Mouse (Mus musculus) midbrain, embryonic 16.5 days (tissue): ENCODE measurements around the gene Apoa2. TPM values are rescaled to one million over a fixed set of nuclear protein-coding genes. Genes with fewer than 3 reads are reported as not detected.

Experiments
- ATAC-seq: fragments of 200-750 bp; cut with Nextera tagmentation; 2 replicates; pipeline ENCODE4 v1.8.0; 2017; ENCODE audit warnings: moderate TSS enrichment
- H3K27ac ChIP-seq: fragments of 300-500 bp; sonication (generic); 2 replicates; pipeline ENCODE4 v1.5.1; 2014; ENCODE audit warnings: mild to moderate bottlenecking, low read length, mixed read lengths
- H3K27me3 ChIP-seq: fragments of 300-500 bp; sonication (generic); 2 replicates; pipeline ENCODE4 v1.6.1; 2014; ENCODE audit warnings: low read depth, low read length, mixed read lengths; ENCODE audit not compliant: control insufficient read depth, insufficient read depth
- H3K36me3 ChIP-seq: fragments of 300-500 bp; sonication (generic); 2 replicates; pipeline ENCODE4 v1.6.1; 2014; ENCODE audit warnings: mild to moderate bottlenecking, low read length, moderate library complexity, mixed read lengths; ENCODE audit not compliant: control insufficient read depth, insufficient read depth
- H3K4me1 ChIP-seq: fragments of 300-500 bp; sonication (generic); 2 replicates; pipeline ENCODE4 v1.6.1; 2014; ENCODE audit warnings: mild to moderate bottlenecking, low read length, mixed read lengths; ENCODE audit not compliant: control insufficient read depth, insufficient read depth
- H3K4me2 ChIP-seq: fragments of 300-500 bp; sonication (generic); 2 replicates; pipeline ENCODE4 v1.6.1; 2014; ENCODE audit warnings: mild to moderate bottlenecking, low read length, mixed read lengths
- H3K4me3 ChIP-seq: fragments of 300-500 bp; sonication (generic); 2 replicates; pipeline ENCODE4 v1.5.1; 2014; ENCODE audit warnings: low read depth, mild to moderate bottlenecking, low read length, moderate library complexity, mixed read lengths
- H3K9ac ChIP-seq: fragments of 300-500 bp; sonication (generic); 2 replicates; pipeline ENCODE4 v1.6.1; 2014; ENCODE audit warnings: low read depth, low read length, mixed read lengths
- H3K9me3 ChIP-seq: fragments of 300-500 bp; sonication (generic); replicated peaks from 2 replicates; pipeline ENCODE4 v1.6.1; 2014; ENCODE audit warnings: mild to moderate bottlenecking, low read length, mixed read lengths; ENCODE audit not compliant: control insufficient read depth, poor library complexity, severe bottlenecking
- WGBS: fragments of 180-500 bp; shearing (Covaris S2); extraction: QIAGEN DNeasy Blood & Tissue Kit; methylation state at CpG from one replicate; pipeline ENCODE4 v1.1.7; 2014; 5-methylcytosine and 5-hydroxymethylcytosine counted together
- polyA plus RNA-seq: library from polyadenylated mRNA; unstranded; fragments of >200 nt; fragmentation: Nextera tagmentation; extraction: Ambion mirVana; gene quantifications from 2 replicates; pipeline ENCODE4 v1.2.1, GENCODE M21; 2015

Gene Apoa2
- polyA plus RNA-seq, 1 experiment from 2014 or later = 2.1 TPM

GRCm38 (mm10) chr1:171230215-171230614, 5.4 kb downstream of the Apoa2 start:
- Histone ChIP-seq H3K36me3 (peaks cover 5% of the 10 kb centered on the region), H3K4me3 (no peak overlapping the region), H3K9me3 (no peaks in the 10 kb centered on the region), H3K27ac (no peak overlapping the region), H3K4me2 (no peak overlapping the region), H3K9ac (no peak overlapping the region), H3K27me3 (no peaks in the 10 kb centered on the region), H3K4me1 (no peaks in the 10 kb centered on the region)
- ATAC-seq = no peak
- WGBS = 60% methylated on average over 3 of the region's 3 CpGs

- H3K27ac ChIP-seq = no peak overlapping the region
- 74% methylated on average over 4 of the region's 4 CpGs for WGBS
- no peaks in the 10 kb centered on the region for H3K9me3 ChIP-seq
- peaks cover 18% of the 10 kb centered on the region for H3K36me3 ChIP-seq
- no peak overlapping the region for H3K9ac ChIP-seq
- no peaks in the 10 kb centered on the region for H3K4me1 ChIP-seq
- H3K27me3 ChIP-seq = no peaks in the 10 kb centered on the region
- H3K4me3 ChIP-seq = no peak overlapping the region
- H3K4me2 ChIP-seq = no peak overlapping the region
- no peak for ATAC-seq
These were observed 7.0 kb downstream of the Apoa2 start for GRCm38 (mm10) chr1:171231844-171232243.

DNA sequence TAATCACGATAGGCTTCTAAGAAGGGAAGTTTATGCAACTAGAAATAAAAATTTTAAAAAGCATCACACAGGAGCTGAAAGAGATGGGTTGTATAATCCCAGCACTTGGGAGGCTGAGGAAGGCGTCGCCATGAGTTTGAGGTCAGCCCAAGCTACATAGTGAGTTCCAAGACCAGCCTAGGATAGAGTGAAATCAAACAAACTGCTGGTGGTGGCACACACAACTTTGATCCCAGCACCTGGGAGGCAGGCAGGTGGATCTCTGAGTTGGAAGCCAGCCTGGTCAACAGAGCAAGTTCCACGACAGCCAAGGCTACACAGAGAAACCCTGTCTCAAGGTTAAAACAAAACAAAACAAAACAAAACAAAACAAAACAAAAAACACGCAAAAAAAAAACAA, 7.5 kb downstream of the Apoa2 start:
- ATAC-seq = no peak
- Histone ChIP-seq H3K4me3 (no peak overlapping the region), H3K27ac (no peak overlapping the region), H3K4me2 (no peak overlapping the region), H3K9ac (no peak overlapping the region), H3K4me1 (no peaks in the 10 kb centered on the region), H3K9me3 (no peaks in the 10 kb centered on the region), H3K27me3 (no peaks in the 10 kb centered on the region), H3K36me3 (peaks cover 21% of the 10 kb centered on the region)
- 89% methylated on average over 5 of the region's 5 CpGs for WGBS

DNA sequence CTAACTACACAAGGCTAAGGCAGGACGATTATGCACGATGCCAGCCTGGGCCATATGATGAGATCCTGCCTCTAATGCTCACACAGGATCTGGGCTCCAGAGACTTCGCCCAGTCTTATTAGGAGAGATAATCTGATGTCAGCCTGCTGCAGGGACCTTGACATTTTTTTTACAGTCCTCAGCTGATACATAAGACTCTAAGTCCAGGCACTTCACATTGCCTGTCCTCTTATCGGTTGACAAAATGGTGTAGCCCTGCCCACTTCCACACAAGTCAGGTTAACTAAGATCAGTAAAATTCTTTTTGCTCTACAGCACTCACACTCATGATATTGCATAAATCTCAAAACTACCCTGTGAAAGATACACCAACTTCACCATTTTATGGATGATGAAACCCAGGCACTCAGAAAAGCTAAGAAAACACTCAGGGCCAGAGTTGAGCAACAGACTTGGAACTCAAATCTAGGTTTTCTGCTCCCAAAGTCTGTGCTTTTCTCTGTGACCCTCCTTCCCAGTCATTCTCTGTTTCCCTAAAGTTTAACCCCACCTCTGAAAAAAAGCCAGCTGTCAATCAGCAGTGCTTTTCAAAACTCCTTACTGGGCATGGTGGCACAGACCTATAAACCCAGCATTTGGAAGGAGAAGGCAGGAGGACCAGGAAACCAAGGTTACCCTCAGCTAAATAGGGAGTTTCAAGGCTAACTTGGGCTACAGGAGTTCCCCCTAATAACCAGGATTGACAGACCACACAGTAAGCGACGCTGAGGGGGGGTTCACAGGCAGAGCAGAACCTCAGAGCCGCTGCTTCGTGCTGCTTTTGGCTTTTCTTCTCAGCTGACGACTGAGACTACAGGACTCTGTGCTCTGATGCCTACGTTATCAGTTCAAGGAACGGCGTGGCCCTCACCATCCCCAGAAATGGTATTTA, 8.2 kb downstream of the Apoa2 start:
- no peaks in the 10 kb centered on the region for H3K27me3 ChIP-seq
- ATAC-seq = no peak

DNA sequence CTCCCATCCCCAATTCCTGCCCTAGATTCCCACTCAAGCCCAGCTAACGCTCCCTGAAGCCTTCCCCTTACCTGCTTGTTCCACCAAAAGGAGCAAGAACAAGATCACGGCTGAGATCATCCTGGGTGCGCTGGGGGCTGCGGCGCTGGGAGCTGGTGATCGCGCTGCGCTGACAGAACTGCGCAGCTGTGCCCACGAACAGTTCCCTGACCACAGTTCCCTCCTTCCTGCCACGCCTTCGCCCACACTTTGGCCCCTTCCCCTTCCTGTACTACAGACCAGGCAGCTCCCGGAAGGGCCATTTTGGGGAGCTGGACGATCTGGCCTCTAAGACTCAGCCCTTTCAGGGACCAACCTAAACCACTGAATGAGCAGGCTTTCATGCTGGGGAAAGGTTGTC, 9.3 kb downstream of the Apoa2 start, which contains the start of gene Fcer1g:
Fcer1g (minus strand) TSS at position 240 of the 400 bp plus-strand sequence.
- no peaks in the 10 kb centered on the region for H3K27me3 ChIP-seq
- no peak for ATAC-seq
- 93% methylated on average over 14 of the region's 14 CpGs for WGBS
- H3K4me1 ChIP-seq = no peaks in the 10 kb centered on the region
- H3K9me3 ChIP-seq = no peaks in the 10 kb centered on the region
- H3K27ac ChIP-seq = no peak within 1 kb of the TSS
- H3K4me3 ChIP-seq = no peak within 1 kb of the TSS
- H3K9ac ChIP-seq = no peak within 1 kb of the TSS
- no peak within 1 kb of the TSS for H3K4me2 ChIP-seq
- peaks cover 33% of the 10 kb centered on the region for H3K36me3 ChIP-seq

More for the DNA sequence above, 8.2 kb downstream of the Apoa2 start:
- no peak overlapping the region for H3K27ac ChIP-seq
- 87% methylated on average over 12 of the region's 12 CpGs for WGBS
- no peaks in the 10 kb centered on the region for H3K9me3 ChIP-seq
- peaks cover 27% of the 10 kb centered on the region for H3K36me3 ChIP-seq
- H3K9ac ChIP-seq = no peak overlapping the region
- no peak overlapping the region for H3K4me3 ChIP-seq
- no peaks in the 10 kb centered on the region for H3K4me1 ChIP-seq
- H3K4me2 ChIP-seq = no peak overlapping the region

DNA sequence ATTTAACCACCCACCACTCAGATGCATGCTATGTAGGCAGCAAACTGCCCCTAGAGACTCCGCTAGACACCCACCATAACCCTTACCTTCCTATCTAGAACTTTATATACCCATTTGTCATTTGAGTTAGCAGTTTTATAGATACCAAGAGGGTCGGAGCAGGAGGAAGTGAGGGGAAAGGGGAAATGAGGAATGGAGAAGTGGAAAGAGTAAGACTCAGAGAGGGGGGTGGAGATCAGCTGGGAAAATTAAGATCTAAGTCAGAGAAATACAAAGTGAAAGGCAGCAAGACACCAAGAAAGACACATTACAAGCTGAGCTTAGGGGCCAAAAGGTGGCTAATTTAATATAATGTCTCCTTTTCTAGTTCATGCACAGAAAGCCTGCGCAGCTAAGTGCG, 9.7 kb downstream of the Apoa2 start:
- no peaks in the 10 kb centered on the region for H3K9me3 ChIP-seq
- ATAC-seq = no peak
- peaks cover 34% of the 10 kb centered on the region for H3K36me3 ChIP-seq
- H3K4me3 ChIP-seq = no peak overlapping the region
- no peaks in the 10 kb centered on the region for H3K27me3 ChIP-seq
- H3K9ac ChIP-seq = no peak overlapping the region
- WGBS = 94% methylated on average over 4 of the region's 4 CpGs
- H3K27ac ChIP-seq = no peak overlapping the region
- no peaks in the 10 kb centered on the region for H3K4me1 ChIP-seq
- no peak overlapping the region for H3K4me2 ChIP-seq

- H3K36me3 ChIP-seq = peaks cover 45% of the 10 kb centered on the region
- H3K4me2 ChIP-seq = no peak overlapping the region
- no peaks in the 10 kb centered on the region for H3K4me1 ChIP-seq
- H3K9ac ChIP-seq = no peak overlapping the region
- H3K27me3 ChIP-seq = no peaks in the 10 kb centered on the region
- no peak overlapping the region for H3K4me3 ChIP-seq
- ATAC-seq = no peak
- WGBS = 90% methylated on average over 4 of the region's 4 CpGs
- H3K9me3 ChIP-seq = no peaks in the 10 kb centered on the region
- H3K27ac ChIP-seq = no peak overlapping the region
These were observed 10.9 kb downstream of the Apoa2 start for GRCm38 (mm10) chr1:171235791-171236190.

DNA sequence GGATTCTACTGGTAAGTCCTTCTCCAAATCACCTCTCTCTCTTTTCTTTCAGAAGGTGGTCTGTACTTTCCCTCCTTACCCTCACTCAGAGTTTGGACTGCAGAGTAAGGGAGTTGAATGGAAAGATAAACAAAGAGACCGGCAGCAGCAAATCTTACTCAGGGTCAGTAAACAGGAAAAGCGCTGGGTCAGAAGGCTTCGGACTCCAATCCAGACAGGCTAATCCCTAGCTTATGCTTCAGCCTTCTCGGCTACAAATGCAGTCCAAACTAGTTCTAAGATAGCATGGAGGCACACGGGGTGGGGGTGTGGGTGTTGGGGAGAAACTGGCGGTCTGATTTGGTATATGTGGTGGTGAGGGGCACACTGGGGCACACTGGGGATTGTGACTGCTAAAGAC, 12.6 kb downstream of the Apoa2 start:
- Histone ChIP-seq H3K36me3 (peaks cover 53% of the 10 kb centered on the region), H3K9me3 (no peaks in the 10 kb centered on the region), H3K27me3 (no peaks in the 10 kb centered on the region), H3K27ac (no peak overlapping the region), H3K9ac (no peak overlapping the region), H3K4me3 (no peak overlapping the region), H3K4me2 (no peak overlapping the region), H3K4me1 (no peaks in the 10 kb centered on the region)
- 75% methylated on average over 6 of the region's 6 CpGs for WGBS
- ATAC-seq = no peak

DNA sequence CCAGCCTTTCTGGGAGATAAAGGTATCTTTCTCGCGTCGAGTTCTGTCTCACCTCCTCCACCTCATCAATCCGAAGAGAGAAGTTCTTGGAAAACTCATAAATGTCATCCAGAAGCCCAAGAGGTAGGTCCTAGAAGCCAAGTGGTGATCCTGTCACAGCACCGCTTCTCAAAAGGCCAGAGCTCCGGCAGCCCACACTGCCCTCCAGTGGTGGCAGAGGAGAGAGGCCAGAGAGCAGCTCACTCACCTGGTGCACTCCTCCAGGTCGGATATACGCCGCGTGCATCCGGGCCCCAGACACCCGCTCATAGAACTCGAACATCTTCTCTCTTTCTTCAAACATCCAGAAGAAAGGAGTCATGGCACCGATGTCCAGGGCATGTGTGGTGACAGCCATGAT, 13.6 kb downstream of the Apoa2 start:
- peaks cover 53% of the 10 kb centered on the region for H3K36me3 ChIP-seq
- no peaks in the 10 kb centered on the region for H3K27me3 ChIP-seq
- H3K9ac ChIP-seq = no peak overlapping the region
- H3K4me2 ChIP-seq = no peak overlapping the region
- 74% methylated on average over 14 of the region's 14 CpGs for WGBS
- no peaks in the 10 kb centered on the region for H3K4me1 ChIP-seq
- ATAC-seq = 0 out of 2 replicates have a peak, but pooled peaks have one; percentile 47
- H3K4me3 ChIP-seq = no peak overlapping the region
- no peak overlapping the region for H3K27ac ChIP-seq
- H3K9me3 ChIP-seq = no peaks in the 10 kb centered on the region
